Mouse (Mus musculus): ENCODE data around the gene Specc1. TPM values are rescaled to one million over a fixed set of nuclear protein-coding genes. Genes with fewer than 3 reads are reported as not detected.

The Specc1 gene
- polyA plus RNA-seq, 1 experiment, result 27.7 TPM

DNA sequence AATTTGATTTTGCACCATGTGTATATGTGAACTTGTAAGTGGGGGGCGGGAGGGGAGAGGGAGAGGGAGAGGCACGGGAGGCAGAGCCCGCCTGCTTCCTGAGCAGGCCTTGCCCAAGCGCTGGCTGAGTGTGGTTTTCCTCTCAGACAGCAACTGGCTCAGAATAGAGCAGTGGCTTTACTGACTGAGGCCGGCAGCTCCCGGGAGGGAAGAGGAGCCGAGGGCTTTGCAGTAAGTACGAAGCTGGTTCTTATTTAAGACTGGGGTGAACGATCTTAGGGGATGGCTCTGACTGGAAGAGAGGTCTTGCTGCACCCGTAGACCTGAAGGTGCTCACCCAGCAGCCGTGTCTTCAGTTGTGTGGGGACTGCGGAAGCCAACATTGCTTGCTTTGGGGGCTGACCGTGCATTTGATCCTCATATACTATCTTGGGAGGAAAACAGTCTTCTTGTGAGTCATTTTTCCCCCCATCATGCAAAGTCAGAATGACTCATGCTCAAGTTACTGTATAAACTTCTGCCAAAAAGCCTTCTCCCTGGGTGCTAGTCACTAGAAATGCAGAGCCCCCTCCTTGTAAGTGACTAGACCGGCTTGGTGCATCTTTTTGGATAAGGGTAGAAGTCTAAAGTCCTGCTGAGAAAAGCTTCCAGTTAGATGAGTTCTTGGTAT, 48.8 kb downstream of the Specc1 start:
- Histone ChIP-seq H3K4me3 (peak overlapping the region; percentile 1), H3K4me2 (ENCODE audit: low read depth) (peak overlapping the region; percentile 79)

GRCm38 (mm10) chr11:62005911-62006260, 49.3 kb downstream of the Specc1 start:
- peak overlapping the region; percentile 1 for H3K4me3 ChIP-seq
- peak overlapping the region; percentile 79 for H3K4me2 ChIP-seq (ENCODE audit: low read depth)
- no peak overlapping the region for H3ac ChIP-seq (ENCODE audit: control insufficient read depth, insufficient read length)
- no peak for TF ChIP-seq POLR2A (IDR thresholded peaks at IDR 0.05; ENCODE audit: insufficient read length, low read depth)
- no peak for TF ChIP-seq POLR2AphosphoS2 (IDR thresholded peaks at IDR 0.05; ENCODE audit: insufficient read length, low read depth)
- no peak for TF ChIP-seq E2F4 (IDR thresholded peaks at IDR 0.05; ENCODE audit: insufficient read depth)
- TF ChIP-seq MYOG (IDR thresholded peaks at IDR 0.05; ENCODE audit: control insufficient read depth in 1 of 3, insufficient read depth in 1 of 3, insufficient read length in 2 of 3, low read depth in 2 of 3), result no peak
- TF ChIP-seq CEBPB (IDR thresholded peaks at IDR 0.05; ENCODE audit: insufficient read depth, poor library complexity, severe bottlenecking), result no peak
- H3K27me3 ChIP-seq (ENCODE audit: control insufficient read depth, insufficient read depth, insufficient read length), result no peaks in the 10 kb centered on the region
- no peaks in the 10 kb centered on the region for H3K36me3 ChIP-seq (ENCODE audit: control insufficient read depth, insufficient read depth)
- H3K79me2 ChIP-seq (ENCODE audit: control insufficient read depth, insufficient read depth), result no peaks in the 10 kb centered on the region

More for the DNA sequence above, 48.8 kb downstream of the Specc1 start:
- Histone ChIP-seq H3K27me3 (ENCODE audit: control insufficient read depth, insufficient read depth, insufficient read length) (no peaks in the 10 kb centered on the region), H3K36me3 (ENCODE audit: control insufficient read depth, insufficient read depth) (no peaks in the 10 kb centered on the region), H3K79me2 (ENCODE audit: control insufficient read depth, insufficient read depth) (no peaks in the 10 kb centered on the region), H3ac (ENCODE audit: control insufficient read depth, insufficient read length) (no peak overlapping the region)
- TF ChIP-seq POLR2AphosphoS2 (IDR thresholded peaks at IDR 0.05; ENCODE audit: insufficient read length, low read depth), result no peak
- no peak for TF ChIP-seq TCF3 (IDR thresholded peaks at IDR 0.05; ENCODE audit: insufficient read length, low read depth)
- TF ChIP-seq E2F4 (IDR thresholded peaks at IDR 0.05; ENCODE audit: insufficient read depth), result no peak
- no peak for TF ChIP-seq REST (IDR thresholded peaks at IDR 0.05; ENCODE audit: insufficient read depth, insufficient read length)
- TF ChIP-seq POLR2A (IDR thresholded peaks at IDR 0.05; ENCODE audit: insufficient read length, low read depth), result peak; percentile 36
- peak in 1 of 3 experiments; percentile 23 for TF ChIP-seq MYOG (IDR thresholded peaks at IDR 0.05; ENCODE audit: control insufficient read depth in 1 of 3, insufficient read depth in 1 of 3, insufficient read length in 2 of 3, low read depth in 2 of 3)
- no peak for TF ChIP-seq CEBPB (IDR thresholded peaks at IDR 0.05; ENCODE audit: insufficient read depth, poor library complexity, severe bottlenecking)
- TF ChIP-seq MYOD1 (IDR thresholded peaks at IDR 0.05; ENCODE audit: control insufficient read depth in 1 of 3, insufficient read length in 2 of 3, low read depth in 2 of 3), result peak in 1 of 3 experiments; percentile 10

DNA sequence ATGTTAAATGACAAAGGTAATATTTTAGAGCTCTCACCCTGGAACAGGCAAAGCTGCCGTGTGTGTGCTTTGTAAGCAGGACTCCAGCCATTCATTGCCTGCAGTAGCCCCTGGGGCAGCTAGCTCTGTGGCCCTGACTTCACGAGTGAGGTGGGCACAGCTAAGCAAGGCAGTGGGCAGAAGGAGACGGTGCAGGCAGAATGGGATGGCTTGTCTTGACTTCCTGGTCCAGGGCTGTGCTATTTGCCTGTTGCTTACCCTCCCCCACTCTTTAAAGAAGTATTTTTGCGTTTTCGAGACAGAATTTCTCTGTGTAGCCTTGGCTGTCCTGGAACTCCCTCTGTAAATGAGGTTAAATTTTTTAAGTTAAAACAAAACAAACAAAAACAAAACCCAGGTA, 50.1 kb downstream of the Specc1 start:
- Histone ChIP-seq H3ac (ENCODE audit: control insufficient read depth, insufficient read length) (no peak overlapping the region), H3K27me3 (ENCODE audit: control insufficient read depth, insufficient read depth, insufficient read length) (no peaks in the 10 kb centered on the region), H3K79me2 (ENCODE audit: control insufficient read depth, insufficient read depth) (no peaks in the 10 kb centered on the region), H3K36me3 (ENCODE audit: control insufficient read depth, insufficient read depth) (no peaks in the 10 kb centered on the region), H3K4me3 (no peak overlapping the region), H3K4me2 (ENCODE audit: low read depth) (peak overlapping the region; percentile 79)
- TF ChIP-seq REST (IDR thresholded peaks at IDR 0.05; ENCODE audit: insufficient read depth, insufficient read length) (no peak), MYOD1 (IDR thresholded peaks at IDR 0.05; ENCODE audit: control insufficient read depth in 1 of 3, insufficient read length in 2 of 3, low read depth in 2 of 3) (no peak), SRF (IDR thresholded peaks at IDR 0.05; ENCODE audit: control insufficient read depth, insufficient read length, low read depth) (no peak), TCF12 (IDR thresholded peaks at IDR 0.05; ENCODE audit: insufficient read depth, poor library complexity, severe bottlenecking) (no peak), POLR2AphosphoS2 (IDR thresholded peaks at IDR 0.05; ENCODE audit: insufficient read length, low read depth) (no peak), POLR2A (IDR thresholded peaks at IDR 0.05; ENCODE audit: insufficient read length, low read depth) (no peak), TCF3 (IDR thresholded peaks at IDR 0.05; ENCODE audit: insufficient read length, low read depth) (no peak), MYOG (IDR thresholded peaks at IDR 0.05; ENCODE audit: control insufficient read depth in 1 of 3, insufficient read depth in 1 of 3, insufficient read length in 2 of 3, low read depth in 2 of 3) (no peak), MAX (IDR thresholded peaks at IDR 0.05; ENCODE audit: low read depth) (no peak), E2F4 (IDR thresholded peaks at IDR 0.05; ENCODE audit: insufficient read depth) (no peak), CEBPB (IDR thresholded peaks at IDR 0.05; ENCODE audit: insufficient read depth, poor library complexity, severe bottlenecking) (no peak), USF1 (IDR thresholded peaks at IDR 0.05; ENCODE audit: low read depth) (no peak)

DNA sequence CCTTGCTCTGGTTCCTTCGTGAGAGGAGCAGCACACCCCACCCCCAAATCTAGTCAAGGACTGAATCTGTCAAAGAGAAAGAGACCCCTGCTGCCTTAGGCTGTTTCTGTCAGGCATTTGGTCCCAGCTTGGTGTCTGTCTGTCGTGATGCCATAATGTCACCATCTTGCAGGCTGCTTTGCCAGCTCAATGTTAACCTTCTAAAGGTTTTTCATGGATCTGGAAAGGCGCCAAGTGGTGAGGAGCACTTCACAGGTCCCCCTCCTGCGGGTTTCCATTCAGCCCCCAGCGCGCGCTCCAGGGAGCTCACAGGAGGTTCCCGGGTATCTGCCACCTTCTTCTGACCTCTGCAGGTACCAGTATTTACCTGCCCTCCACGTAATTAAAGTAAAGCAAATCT, 51.4 kb downstream of the Specc1 start:
- Histone ChIP-seq H3K27me3 (ENCODE audit: control insufficient read depth, insufficient read depth, insufficient read length) (no peaks in the 10 kb centered on the region), H3K79me2 (ENCODE audit: control insufficient read depth, insufficient read depth) (no peaks in the 10 kb centered on the region), H3K36me3 (ENCODE audit: control insufficient read depth, insufficient read depth) (no peaks in the 10 kb centered on the region), H3K4me3 (no peak overlapping the region), H3K4me2 (ENCODE audit: low read depth) (peak overlapping the region; percentile 49), H3ac (ENCODE audit: control insufficient read depth, insufficient read length) (no peak overlapping the region)
- TF ChIP-seq USF1 (IDR thresholded peaks at IDR 0.05; ENCODE audit: low read depth) (no peak), SRF (IDR thresholded peaks at IDR 0.05; ENCODE audit: control insufficient read depth, insufficient read length, low read depth) (no peak), REST (IDR thresholded peaks at IDR 0.05; ENCODE audit: insufficient read depth, insufficient read length) (no peak), TCF12 (IDR thresholded peaks at IDR 0.05; ENCODE audit: insufficient read depth, poor library complexity, severe bottlenecking) (no peak), POLR2AphosphoS2 (IDR thresholded peaks at IDR 0.05; ENCODE audit: insufficient read length, low read depth) (no peak), TCF3 (IDR thresholded peaks at IDR 0.05; ENCODE audit: insufficient read length, low read depth) (no peak), E2F4 (IDR thresholded peaks at IDR 0.05; ENCODE audit: insufficient read depth) (no peak), CEBPB (IDR thresholded peaks at IDR 0.05; ENCODE audit: insufficient read depth, poor library complexity, severe bottlenecking) (no peak), MYOG (IDR thresholded peaks at IDR 0.05; ENCODE audit: control insufficient read depth in 1 of 3, insufficient read depth in 1 of 3, insufficient read length in 2 of 3, low read depth in 2 of 3) (no peak), POLR2A (IDR thresholded peaks at IDR 0.05; ENCODE audit: insufficient read length, low read depth) (no peak), MYOD1 (IDR thresholded peaks at IDR 0.05; ENCODE audit: control insufficient read depth in 1 of 3, insufficient read length in 2 of 3, low read depth in 2 of 3) (no peak)

Measured in myocyte (in vitro differentiated cells).